1 mouse cellular context compared by ENCODE assay signal in the genomic region with DNA sequence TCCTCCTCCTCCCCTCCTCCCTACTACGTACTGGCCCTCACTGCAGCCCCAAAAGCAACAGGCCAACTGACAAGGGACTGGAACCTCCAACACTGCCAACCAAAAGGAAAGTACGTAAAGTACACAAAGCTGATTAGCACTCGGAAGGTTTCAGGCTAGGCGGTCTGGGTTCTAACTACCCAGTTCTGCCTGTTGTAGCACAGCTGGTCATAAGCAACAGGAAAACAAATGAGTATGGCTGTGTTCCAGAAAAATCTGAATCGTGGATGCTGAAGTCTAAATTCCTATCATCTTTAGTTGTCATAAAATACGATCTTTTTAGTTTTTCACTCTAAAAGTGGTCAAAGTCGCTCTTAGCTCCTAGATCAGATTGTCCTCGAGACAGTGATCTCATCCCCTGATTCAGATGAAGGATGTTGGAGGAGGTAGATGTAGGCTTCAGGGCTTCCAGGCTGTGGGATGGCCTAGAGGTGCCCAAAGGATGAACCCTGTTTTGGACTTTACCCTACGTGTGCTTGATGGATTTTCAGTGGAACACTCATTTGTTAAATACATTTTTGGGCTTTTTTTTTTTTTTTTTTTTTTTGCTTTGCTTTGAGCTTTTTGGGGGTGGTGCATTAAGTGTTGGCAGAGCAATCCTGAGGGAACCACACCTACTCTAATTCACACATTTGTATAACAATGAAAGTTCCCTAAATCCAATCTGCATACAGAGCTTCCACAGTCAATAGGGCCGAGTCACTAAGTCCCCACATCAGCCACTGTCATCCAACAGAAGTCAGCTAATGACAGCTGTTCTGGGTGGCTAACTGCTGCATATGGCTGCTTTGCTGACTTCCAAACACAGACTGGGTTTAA.
TF ChIP-seq lines count a peak whose summit lies in the region.

No protein-coding gene starts in this region.

TF ChIP-seq in CH12.LX, 34 proteins besides CTCF, POLR2A, EP300 and RAD21:
- TF ChIP-seq SIN3A (IDR thresholded peaks at IDR 0.05; ENCODE audit: low read length) (no peak), MYC (IDR thresholded peaks at IDR 0.05; ENCODE audit: low read depth, low read length) (no peak), NRF1 (IDR thresholded peaks at IDR 0.05; ENCODE audit: low read depth, low read length) (no peak), UBTF (IDR thresholded peaks at IDR 0.05; ENCODE audit: low read depth, low read length) (0 out of 2 replicates have a peak, but pooled peaks have one; percentile 35), ZNF384 (IDR thresholded peaks at IDR 0.05; ENCODE audit: low read depth, low read length) (peak; percentile 63)
TF ChIP-seq in CH12.LX: peak in this region for 2.
